Mouse (Mus musculus): ENCODE results near the gene Xrcc2. TPM values are rescaled to one million over a fixed set of nuclear protein-coding genes. Genes with fewer than 3 reads are reported as not detected.

The Xrcc2 gene
- polyA plus RNA-seq, 2 experiments = 3.1 to 11.7 TPM

- no peak for TF ChIP-seq POLR2A (IDR thresholded peaks at IDR 0.05; ENCODE audit: borderline replicate concordance, extremely low read depth, insufficient read depth, insufficient read length)
- Histone ChIP-seq H3K27me3 (ENCODE audit: control insufficient read depth, insufficient read depth, low read length) (no peaks in the 10 kb centered on the region), H3K27ac (replicated peaks; ENCODE audit: low read depth, low read length) (no peak overlapping the region), H3K4me2 (replicated peaks; ENCODE audit: low read depth, low read length, severe bottlenecking) (no peak overlapping the region), H3K36me3 (ENCODE audit: control insufficient read depth, insufficient read depth, low read length) (no peaks in the 10 kb centered on the region), H3K9me3 (ENCODE audit: control insufficient read depth, low read length) (no peaks in the 10 kb centered on the region), H3K9ac (ENCODE audit: low read depth, low read length, severe bottlenecking) (no peak overlapping the region), H3K4me3 (replicated peaks; ENCODE audit: low read length) (no peak overlapping the region), H3K4me1 (ENCODE audit: control insufficient read depth, insufficient read depth, low read length) (0 out of 2 replicates have a peak, but pooled peaks cover 4% of the 10 kb centered on the region)
- ATAC-seq (ENCODE audit: low FRiP score, low read depth) = no peak
- WGBS = 70% methylated on average over 3 of the region's 3 CpGs
- DNase-seq (ENCODE audit: low spot score) = no peak
Measured at GRCm38 (mm10) chr5:25653377-25653776, 52.2 kb downstream of the Xrcc2 start.

DNA sequence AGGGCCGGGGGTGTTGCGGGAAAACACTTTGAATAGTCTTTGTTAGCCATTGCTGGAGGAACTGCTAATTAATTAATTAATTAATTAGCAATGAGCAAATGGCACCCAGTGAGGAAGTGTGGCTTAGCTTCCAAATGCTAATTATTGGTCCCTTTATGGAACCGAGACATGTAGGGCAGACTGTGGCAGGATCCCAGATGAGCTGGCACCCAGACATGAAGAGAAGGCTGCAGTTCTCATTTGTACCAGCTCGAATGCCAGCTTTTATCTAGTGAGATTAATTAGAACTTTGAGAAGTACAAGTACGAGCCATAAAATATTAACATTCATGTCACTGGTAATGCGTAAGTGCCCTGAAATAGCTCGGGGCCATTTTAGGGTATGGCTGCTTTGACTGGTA lies 53.2 kb downstream of the Xrcc2 start:
- DNase-seq (ENCODE audit: low spot score) = no peak
- Histone ChIP-seq H3K9ac (ENCODE audit: low read depth, low read length, severe bottlenecking) (no peak overlapping the region), H3K36me3 (ENCODE audit: control insufficient read depth, insufficient read depth, low read length) (no peaks in the 10 kb centered on the region), H3K4me1 (ENCODE audit: control insufficient read depth, insufficient read depth, low read length) (0 out of 2 replicates have a peak, but pooled peaks cover 4% of the 10 kb centered on the region), H3K4me2 (replicated peaks; ENCODE audit: low read depth, low read length, severe bottlenecking) (no peak overlapping the region), H3K4me3 (replicated peaks; ENCODE audit: low read length) (no peak overlapping the region), H3K9me3 (ENCODE audit: control insufficient read depth, low read length) (no peaks in the 10 kb centered on the region), H3K27ac (replicated peaks; ENCODE audit: low read depth, low read length) (no peak overlapping the region), H3K27me3 (ENCODE audit: control insufficient read depth, insufficient read depth, low read length) (no peaks in the 10 kb centered on the region)
- ATAC-seq (ENCODE audit: low FRiP score, low read depth) = no peak
- WGBS = 75% methylated on average over 7 of the region's 7 CpGs
- TF ChIP-seq POLR2A (IDR thresholded peaks at IDR 0.05; ENCODE audit: borderline replicate concordance, extremely low read depth, insufficient read depth, insufficient read length) = no peak

DNA sequence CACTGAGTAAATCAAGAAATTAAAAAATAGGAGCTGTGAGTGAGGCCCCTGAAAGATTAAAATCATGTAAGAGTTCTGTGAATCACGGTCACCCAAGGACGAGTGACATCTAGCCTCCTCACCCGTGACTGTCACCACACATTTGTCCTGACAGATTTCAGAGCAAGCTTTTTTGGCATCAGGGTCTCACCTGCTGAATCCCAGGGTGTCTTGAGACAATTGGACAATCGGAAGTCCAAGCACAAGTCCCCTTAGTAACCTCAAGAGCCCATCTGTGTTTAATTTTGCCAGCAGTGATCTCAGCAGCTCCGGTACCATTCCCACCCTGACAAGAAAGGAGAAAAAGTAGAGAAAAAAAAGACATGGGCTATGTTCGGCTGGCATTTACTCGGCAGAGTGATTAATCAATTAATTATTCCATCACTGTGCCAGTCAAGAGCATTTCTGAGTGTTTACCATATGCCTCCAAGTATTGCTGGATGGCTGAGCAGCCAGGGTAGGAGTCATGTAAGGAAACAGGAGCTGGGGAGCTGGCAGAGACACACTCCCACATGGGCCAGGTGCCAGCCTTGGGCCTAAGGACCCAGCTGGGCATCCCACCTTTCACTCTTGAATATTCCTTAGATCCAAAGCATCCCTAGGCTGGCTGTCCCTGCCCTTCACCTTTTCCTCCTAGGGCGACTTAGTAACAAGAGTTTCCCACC lies 59.8 kb downstream of the Xrcc2 start:
- Histone ChIP-seq H3K4me2 (replicated peaks; ENCODE audit: low read depth, low read length, severe bottlenecking) (no peak overlapping the region), H3K4me3 (replicated peaks; ENCODE audit: low read length) (no peak overlapping the region), H3K27ac (replicated peaks; ENCODE audit: low read depth, low read length) (no peak overlapping the region), H3K9me3 (ENCODE audit: control insufficient read depth, low read length) (no peaks in the 10 kb centered on the region), H3K27me3 (ENCODE audit: control insufficient read depth, insufficient read depth, low read length) (no peaks in the 10 kb centered on the region), H3K4me1 (ENCODE audit: control insufficient read depth, insufficient read depth, low read length) (0 out of 2 replicates have a peak, but pooled peaks cover 4% of the 10 kb centered on the region), H3K9ac (ENCODE audit: low read depth, low read length, severe bottlenecking) (no peak overlapping the region), H3K36me3 (ENCODE audit: control insufficient read depth, insufficient read depth, low read length) (no peaks in the 10 kb centered on the region)
- no peak for TF ChIP-seq POLR2A (IDR thresholded peaks at IDR 0.05; ENCODE audit: borderline replicate concordance, extremely low read depth, insufficient read depth, insufficient read length)
- ATAC-seq (ENCODE audit: low FRiP score, low read depth) = no peak
- WGBS = 58% methylated on average over 8 of the region's 8 CpGs
- DNase-seq (ENCODE audit: low spot score) = no peak

DNA sequence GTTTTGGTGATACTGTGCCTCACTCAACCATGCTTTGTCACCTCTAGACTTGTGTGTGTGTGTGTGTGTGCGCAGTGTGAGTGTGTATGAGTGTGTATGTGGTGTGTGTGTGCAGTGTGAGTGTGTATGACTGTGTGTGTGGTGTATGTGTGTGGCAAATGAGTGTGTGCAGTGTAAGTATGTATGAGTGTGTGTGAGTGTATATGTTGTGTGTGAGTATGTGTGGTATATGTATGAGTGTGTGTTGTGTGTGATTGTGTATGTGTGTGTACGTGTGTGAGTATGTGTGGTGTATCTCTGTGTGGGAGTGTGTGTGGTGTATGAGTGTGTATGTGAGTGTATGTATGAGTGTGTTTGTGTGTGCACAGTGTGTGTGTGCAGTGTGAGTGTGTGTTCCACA lies 61.1 kb downstream of the Xrcc2 start:
- ATAC-seq (ENCODE audit: low FRiP score, low read depth) = no peak
- H3K9me3 ChIP-seq (ENCODE audit: control insufficient read depth, low read length) = no peaks in the 10 kb centered on the region
- no peak overlapping the region for H3K4me2 ChIP-seq (replicated peaks; ENCODE audit: low read depth, low read length, severe bottlenecking)
- no peak overlapping the region for H3K27ac ChIP-seq (replicated peaks; ENCODE audit: low read depth, low read length)
- TF ChIP-seq POLR2A (IDR thresholded peaks at IDR 0.05; ENCODE audit: borderline replicate concordance, extremely low read depth, insufficient read depth, insufficient read length) = no peak
- no peak overlapping the region for H3K9ac ChIP-seq (ENCODE audit: low read depth, low read length, severe bottlenecking)
- DNase-seq (ENCODE audit: low spot score) = no peak
- WGBS = 92% methylated on average over 2 of the region's 2 CpGs
- no peaks in the 10 kb centered on the region for H3K36me3 ChIP-seq (ENCODE audit: control insufficient read depth, insufficient read depth, low read length)
- H3K4me1 ChIP-seq (ENCODE audit: control insufficient read depth, insufficient read depth, low read length) = 0 out of 2 replicates have a peak, but pooled peaks cover 4% of the 10 kb centered on the region
- no peak overlapping the region for H3K4me3 ChIP-seq (replicated peaks; ENCODE audit: low read length)
- H3K27me3 ChIP-seq (ENCODE audit: control insufficient read depth, insufficient read depth, low read length) = no peaks in the 10 kb centered on the region

- Histone ChIP-seq H3K4me2 (replicated peaks; ENCODE audit: low read depth, low read length, severe bottlenecking) (no peak overlapping the region), H3K4me1 (ENCODE audit: control insufficient read depth, insufficient read depth, low read length) (0 out of 2 replicates have a peak, but pooled peaks cover 4% of the 10 kb centered on the region), H3K27me3 (ENCODE audit: control insufficient read depth, insufficient read depth, low read length) (no peaks in the 10 kb centered on the region), H3K4me3 (replicated peaks; ENCODE audit: low read length) (no peak overlapping the region), H3K36me3 (ENCODE audit: control insufficient read depth, insufficient read depth, low read length) (no peaks in the 10 kb centered on the region), H3K9me3 (ENCODE audit: control insufficient read depth, low read length) (no peaks in the 10 kb centered on the region), H3K9ac (ENCODE audit: low read depth, low read length, severe bottlenecking) (no peak overlapping the region), H3K27ac (replicated peaks; ENCODE audit: low read depth, low read length) (no peak overlapping the region)
- ATAC-seq (ENCODE audit: low FRiP score, low read depth) = no peak
- TF ChIP-seq POLR2A (IDR thresholded peaks at IDR 0.05; ENCODE audit: borderline replicate concordance, extremely low read depth, insufficient read depth, insufficient read length) = no peak
- 75% methylated on average over 1 of the region's 1 CpGs for WGBS
- no peak for DNase-seq (ENCODE audit: low spot score)
Measured at GRCm38 (mm10) chr5:25642741-25643140, 62.9 kb downstream of the Xrcc2 start.

Other genes starting within 250 kb of the Xrcc2 start
- 26.5 and 30.4 TPM in 2 replicates for gene Kmt2c, start 207.0 kb downstream of the Xrcc2 start, polyA plus RNA-seq (2012; rRNA removed)
- 19.8 and 24.6 TPM in 2 replicates for gene Kmt2c, start 207.0 kb downstream of the Xrcc2 start, polyA plus RNA-seq (2014; fragmentation: Nextera tagmentation; extraction: Ambion mirVana)
- 0.04 TPM in 1 of 2 replicates, not detected in the other for gene Cct8l1, start 189.8 kb downstream of the Xrcc2 start, polyA plus RNA-seq (2012; rRNA removed)
- gene Cct8l1, start 189.8 kb downstream of the Xrcc2 start, polyA plus RNA-seq (2014; fragmentation: Nextera tagmentation; extraction: Ambion mirVana) = 0.12 TPM in 1 of 2 replicates, not detected in the other
- gene Actr3b, start 54.2 kb upstream of the Xrcc2 start, polyA plus RNA-seq (2012; rRNA removed) = 2.2 and 2.3 TPM in 2 replicates
- 4.2 and 4.6 TPM in 2 replicates for gene Actr3b, start 54.2 kb upstream of the Xrcc2 start, polyA plus RNA-seq (2014; fragmentation: Nextera tagmentation; extraction: Ambion mirVana)
- not detected in 2 replicates for gene Gm21663, start 236.6 kb upstream of the Xrcc2 start, polyA plus RNA-seq (2012; rRNA removed)
- 0.19 TPM in 1 of 2 replicates, not detected in the other for gene Gm21663, start 236.6 kb upstream of the Xrcc2 start, polyA plus RNA-seq (2014; fragmentation: Nextera tagmentation; extraction: Ambion mirVana)
- gene Gm21671, start 248.6 kb upstream of the Xrcc2 start, polyA plus RNA-seq (2012; rRNA removed) = 0.03 TPM in 1 of 2 replicates, not detected in the other
- 0.12 TPM in 1 of 2 replicates, not detected in the other for gene Gm21671, start 248.6 kb upstream of the Xrcc2 start, polyA plus RNA-seq (2014; fragmentation: Nextera tagmentation; extraction: Ambion mirVana)

Data from limb, embryonic 14.5 days (tissue).